In genomic region chr1:66617188-66617587, GRCm38 (mm10) we compare ENCODE assay signal across 19 mouse cellular contexts.
A peak's percentile ranks its signal among the peaks of the same experiment; 100 is the strongest.
DNase-seq lines count a peak whose midpoint lies in the region; ATAC-seq and TF ChIP-seq lines count a peak whose summit lies in the region.
"Had no signal": no experiment of that assay in that cellular context is flagged by ENCODE, and none has a peak within 500 bp of the region (broad histone marks: within the 10 kb centered on the region; RNA-seq: fewer than 3 reads in every experiment).

No protein-coding gene starts in this region.

- peaks cover 6% of the 10 kb centered on the region for H3K36me3 ChIP-seq in forebrain, postnatal 0 days (ENCODE audit: insufficient read depth)
- H3K36me3 ChIP-seq in forebrain, embryonic 15.5 days = no peaks in the 10 kb centered on the region
- H3K36me3 ChIP-seq in stomach, embryonic 15.5 days = no peaks in the 10 kb centered on the region
- H3K36me3 ChIP-seq in stomach, postnatal 0 days (ENCODE audit: control insufficient read depth, insufficient read depth, low read length) = no peaks in the 10 kb centered on the region
- H3K36me3 ChIP-seq: embryonic facial prominence, embryonic 13.5 days; heart, embryonic 10.5 days had no signal

- no peak for DNase-seq in forebrain, postnatal 0 days
- no peak for DNase-seq in stomach, postnatal 0 days (ENCODE audit: low spot score)
- DNase-seq in fibroblast of lung, adult 2 months (ENCODE audit: low read depth) = peak; percentile 29
- DNase-seq in urinary bladder, postnatal 4 days (ENCODE audit: low spot score in 2 of 2) = no peak
- DNase-seq: adrenal gland, adult 8-10 months; adrenal gland, postnatal 36 days; cerebellum, adult 11-12 months; cerebellum, adult 9-10 months; cerebellum, postnatal 25 days; gastrocnemius, postnatal 36 days; heart, adult 18-20 months; heart, postnatal 10 days; heart, postnatal 4 days had no signal

- no peak overlapping the region for H3K9ac ChIP-seq in forebrain, postnatal 0 days
- no peak overlapping the region for H3K9ac ChIP-seq in forebrain, embryonic 15.5 days (replicated peaks)
- H3K9ac ChIP-seq in stomach, embryonic 15.5 days = no peak overlapping the region
- H3K9ac ChIP-seq in stomach, postnatal 0 days (ENCODE audit: low read length) = no peak overlapping the region
- H3K9ac ChIP-seq: embryonic facial prominence, embryonic 13.5 days; hindbrain, embryonic 13.5 days had no signal

- H3K4me2 ChIP-seq in forebrain, postnatal 0 days (ENCODE audit: low read depth) = no peak overlapping the region
- no peak overlapping the region for H3K4me2 ChIP-seq in forebrain, embryonic 15.5 days (replicated peaks)
- no peak overlapping the region for H3K4me2 ChIP-seq in stomach, embryonic 15.5 days
- no peak overlapping the region for H3K4me2 ChIP-seq in stomach, postnatal 0 days (replicated peaks; ENCODE audit: low read depth)
- H3K4me2 ChIP-seq: embryonic facial prominence, embryonic 13.5 days; hindbrain, embryonic 13.5 days had no signal

- TF ChIP-seq CTCF in forebrain, postnatal 0 days (IDR thresholded peaks at IDR 0.05; ENCODE audit: low read depth) = no peak
- TF ChIP-seq CTCF in stomach, postnatal 0 days (IDR thresholded peaks at IDR 0.05; ENCODE audit: low read depth) = no peak

- no peak overlapping the region for H3K4me3 ChIP-seq in forebrain, postnatal 0 days (ENCODE audit: low read depth, low read length)
- no peak overlapping the region for H3K4me3 ChIP-seq in forebrain, embryonic 15.5 days
- H3K4me3 ChIP-seq in stomach, embryonic 15.5 days (replicated peaks) = no peak overlapping the region
- no peak overlapping the region for H3K4me3 ChIP-seq in stomach, postnatal 0 days (ENCODE audit: low read depth, low read length)
- H3K4me3 ChIP-seq: embryonic facial prominence, embryonic 13.5 days; heart, embryonic 10.5 days; hindbrain, embryonic 13.5 days had no signal

- no peak for TF ChIP-seq EP300 in stomach, postnatal 0 days (optimal IDR thresholded peaks at IDR 0.05)

- WGBS in forebrain, postnatal 0 days = 12% methylated on average over 2 of the region's 2 CpGs
- WGBS in forebrain, embryonic 15.5 days = 30% methylated on average over 2 of the region's 2 CpGs
- WGBS in stomach, embryonic 15.5 days = 28% methylated on average over 2 of the region's 2 CpGs
- WGBS in stomach, postnatal 0 days = 20% methylated on average over 2 of the region's 2 CpGs

- no peaks in the 10 kb centered on the region for H3K9me3 ChIP-seq in forebrain, postnatal 0 days (ENCODE audit: low read length)
- H3K9me3 ChIP-seq in forebrain, embryonic 15.5 days = no peaks in the 10 kb centered on the region
- H3K9me3 ChIP-seq in stomach, embryonic 15.5 days = no peaks in the 10 kb centered on the region
- no peaks in the 10 kb centered on the region for H3K9me3 ChIP-seq in stomach, postnatal 0 days (ENCODE audit: control insufficient read depth, low read length)
- H3K9me3 ChIP-seq: embryonic facial prominence, embryonic 13.5 days; heart, embryonic 10.5 days; hindbrain, embryonic 13.5 days had no signal

- no peaks in the 10 kb centered on the region for H3K27me3 ChIP-seq in forebrain, postnatal 0 days (ENCODE audit: insufficient read depth, low read length)
- no peaks in the 10 kb centered on the region for H3K27me3 ChIP-seq in forebrain, embryonic 15.5 days
- no peaks in the 10 kb centered on the region for H3K27me3 ChIP-seq in stomach, embryonic 15.5 days (replicated peaks)
- H3K27me3 ChIP-seq in stomach, postnatal 0 days (ENCODE audit: control insufficient read depth, insufficient read depth, low read length) = no peaks in the 10 kb centered on the region
- H3K27me3 ChIP-seq: embryonic facial prominence, embryonic 13.5 days; hindbrain, embryonic 13.5 days had no signal

- peak; percentile 71 for ATAC-seq in forebrain, postnatal 0 days
- no peak for ATAC-seq in forebrain, embryonic 15.5 days (replicated peaks)
- peak; percentile 35; the same call in 1 of the 2 replicates for ATAC-seq in stomach, embryonic 15.5 days (ENCODE audit: insufficient read depth, low FRiP score, low read depth)
- no peak for ATAC-seq in stomach, postnatal 0 days (ENCODE audit: low FRiP score, low TSS enrichment)
- ATAC-seq: hindbrain, postnatal 0 days had no signal

- H3K4me1 ChIP-seq in forebrain, postnatal 0 days (ENCODE audit: insufficient read depth) = no peaks in the 10 kb centered on the region
- no peaks in the 10 kb centered on the region for H3K4me1 ChIP-seq in forebrain, embryonic 15.5 days
- H3K4me1 ChIP-seq in stomach, embryonic 15.5 days = no peaks in the 10 kb centered on the region
- no peaks in the 10 kb centered on the region for H3K4me1 ChIP-seq in stomach, postnatal 0 days (replicated peaks; ENCODE audit: control insufficient read depth, insufficient read depth)
- H3K4me1 ChIP-seq: embryonic facial prominence, embryonic 13.5 days; heart, embryonic 10.5 days; hindbrain, embryonic 13.5 days had no signal

- H3K27ac ChIP-seq in forebrain, postnatal 0 days (ENCODE audit: low read depth, low read length) = no peak overlapping the region
- H3K27ac ChIP-seq in forebrain, embryonic 15.5 days (replicated peaks) = no peak overlapping the region
- H3K27ac ChIP-seq in stomach, embryonic 15.5 days = no peak overlapping the region
- H3K27ac ChIP-seq in stomach, postnatal 0 days (replicated peaks) = no peak overlapping the region
- H3K27ac ChIP-seq: embryonic facial prominence, embryonic 13.5 days; heart, embryonic 10.5 days; hindbrain, embryonic 13.5 days; hindbrain, postnatal 0 days had no signal

Comparison
In these comparisons a context has a peak if more than half of its experiments do, and no peak if none do; other contexts are left out.
1. ATAC-seq: peak in forebrain, postnatal 0 days (single experiment) and stomach, embryonic 15.5 days (single experiment); none in forebrain, embryonic 15.5 days (single experiment) and stomach, postnatal 0 days (single experiment).